Mouse (Mus musculus) lung, postnatal 0 days (tissue): ENCODE measurements around the gene Nup133.

Source experiments
- CTCF ChIP-seq: IDR thresholded peaks from 2 replicates; pipeline ENCODE4 v1.5.1; 2016; ENCODE audit warnings: antibody characterized with exemption, mild to moderate bottlenecking
- EP300 ChIP-seq: IDR thresholded peaks from 2 replicates; pipeline ENCODE4 v1.6.1; 2016; ENCODE audit warnings: antibody characterized with exemption, mild to moderate bottlenecking, control low read depth

GRCm38 (mm10) chr8:123883094-123883493 lies 66.0 kb downstream of the Nup133 start:
- TF ChIP-seq EP300 (no peak), CTCF (no peak)
